Comparison of ENCODE assay signal across 10 mouse cellular contexts in genomic region chrX:42359381-42360172, GRCm38 (mm10).
DNase-seq lines count a peak whose midpoint lies in the region; ATAC-seq and TF ChIP-seq lines count a peak whose summit lies in the region.
"Had no signal": no experiment of that assay in that cellular context is flagged by ENCODE, and none has a peak within 500 bp of the region (broad histone marks: within the 10 kb centered on the region; RNA-seq: fewer than 3 reads in every experiment).

No protein-coding gene starts in this region.

- H3K9ac ChIP-seq in lung, embryonic 15.5 days, result no peak overlapping the region
- no peak overlapping the region for H3K9ac ChIP-seq in forebrain, postnatal 0 days
- H3K9ac ChIP-seq in liver, embryonic 13.5 days, result no peak overlapping the region
- H3K9ac ChIP-seq in stomach, embryonic 15.5 days, result no peak overlapping the region

- peaks cover 3% of the 10 kb centered on the region; the same call in 1 of the 2 replicates for H3K4me1 ChIP-seq in lung, embryonic 15.5 days
- no peaks in the 10 kb centered on the region for H3K4me1 ChIP-seq in forebrain, postnatal 0 days (ENCODE audit: insufficient read depth)
- no peaks in the 10 kb centered on the region for H3K4me1 ChIP-seq in liver, embryonic 13.5 days (replicated peaks)
- H3K4me1 ChIP-seq in stomach, embryonic 15.5 days, result no peaks in the 10 kb centered on the region
- H3K4me1 ChIP-seq: megakaryocyte, embryonic 14.5 days had no signal

- H3K36me3 ChIP-seq in lung, embryonic 15.5 days, result no peaks in the 10 kb centered on the region
- H3K36me3 ChIP-seq in forebrain, postnatal 0 days (ENCODE audit: insufficient read depth), result no peaks in the 10 kb centered on the region
- H3K36me3 ChIP-seq in liver, embryonic 13.5 days, result no peaks in the 10 kb centered on the region
- H3K36me3 ChIP-seq in stomach, embryonic 15.5 days, result no peaks in the 10 kb centered on the region

- H3K27ac ChIP-seq in lung, embryonic 15.5 days, result no peak overlapping the region
- H3K27ac ChIP-seq in forebrain, postnatal 0 days (ENCODE audit: low read depth, low read length), result peak overlapping the region; percentile 64
- no peak overlapping the region for H3K27ac ChIP-seq in liver, embryonic 13.5 days
- no peak overlapping the region for H3K27ac ChIP-seq in stomach, embryonic 15.5 days

- H3K9me3 ChIP-seq in lung, embryonic 15.5 days, result no peaks in the 10 kb centered on the region
- H3K9me3 ChIP-seq in forebrain, postnatal 0 days (ENCODE audit: low read length), result no peaks in the 10 kb centered on the region
- H3K9me3 ChIP-seq in liver, embryonic 13.5 days (replicated peaks), result no peaks in the 10 kb centered on the region
- no peaks in the 10 kb centered on the region for H3K9me3 ChIP-seq in stomach, embryonic 15.5 days
- H3K9me3 ChIP-seq: megakaryocyte, embryonic 14.5 days had no signal

- H3K4me2 ChIP-seq in lung, embryonic 15.5 days, result peak overlapping the region; percentile 48
- H3K4me2 ChIP-seq in forebrain, postnatal 0 days (ENCODE audit: low read depth), result peak overlapping the region; percentile 38
- H3K4me2 ChIP-seq in liver, embryonic 13.5 days, result peak overlapping the region; percentile 48; the same call in 1 of the 2 replicates
- peak overlapping the region; percentile 40; the same call in 1 of the 2 replicates for H3K4me2 ChIP-seq in stomach, embryonic 15.5 days

- DNase-seq in lung, postnatal 36 days, result no peak
- no peak for DNase-seq in forebrain, postnatal 0 days
- no peak for DNase-seq in liver, embryonic 13.5 days
- DNase-seq in layer of hippocampus, postnatal 36 days, result no peak
- DNase-seq in left cerebral cortex, adult 18-20 months (ENCODE audit: low spot score in 2 of 2), result no peak
- DNase-seq: cerebellum, adult 11 months; spleen, adult 18-20 months had no signal

- no peaks in the 10 kb centered on the region for H3K27me3 ChIP-seq in lung, embryonic 15.5 days
- H3K27me3 ChIP-seq in forebrain, postnatal 0 days (ENCODE audit: insufficient read depth, low read length), result no peaks in the 10 kb centered on the region
- H3K27me3 ChIP-seq in liver, embryonic 13.5 days, result no peaks in the 10 kb centered on the region
- no peaks in the 10 kb centered on the region for H3K27me3 ChIP-seq in stomach, embryonic 15.5 days (replicated peaks)

- H3K4me3 ChIP-seq in lung, embryonic 15.5 days, result 0 out of 2 replicates have a peak overlapping the region, but pooled peaks have one; percentile 24
- no peak overlapping the region for H3K4me3 ChIP-seq in forebrain, postnatal 0 days (ENCODE audit: low read depth, low read length)
- H3K4me3 ChIP-seq in liver, embryonic 13.5 days (replicated peaks), result no peak overlapping the region
- no peak overlapping the region; the same call in 1 of the 2 replicates for H3K4me3 ChIP-seq in stomach, embryonic 15.5 days (replicated peaks)

- no peak for TF ChIP-seq CTCF in forebrain, postnatal 0 days (IDR thresholded peaks at IDR 0.05; ENCODE audit: low read depth)

- WGBS in lung, embryonic 15.5 days, result 38% methylated on average over 10 of the region's 12 CpGs
- 25% methylated on average over 12 of the region's 12 CpGs for WGBS in forebrain, postnatal 0 days
- 46% methylated on average over 8 of the region's 12 CpGs for WGBS in liver, embryonic 13.5 days (ENCODE audit: insufficient replicate concordance)
- 53% methylated on average over 9 of the region's 12 CpGs for WGBS in stomach, embryonic 15.5 days

- ATAC-seq in lung, embryonic 15.5 days (ENCODE audit: borderline replicate concordance, extremely low read depth, low FRiP score, low TSS enrichment), result no peak
- ATAC-seq in forebrain, postnatal 0 days, result no peak
- ATAC-seq in liver, embryonic 13.5 days (ENCODE audit: low read depth), result no peak
- no peak for ATAC-seq in stomach, embryonic 15.5 days (ENCODE audit: insufficient read depth, low FRiP score, low read depth)
